Mouse (Mus musculus) adrenal gland, postnatal 14 days (tissue): Measurements from ENCODE around the gene Mtcp1. TPM values are rescaled to one million over a fixed set of nuclear protein-coding genes. Genes with fewer than 3 reads are reported as not detected.

Source experiments
- DNase-seq: peaks from one replicate; pipeline ENCODE4 v3.0.0; 2021; ENCODE audit warnings: mixed read lengths
- long read RNA-seq, 2 experiments: library from polyadenylated mRNA; stranded (forward); transcript quantifications; one replicate each; pipeline ENCODE4 v2.0.0; 2021
- total RNA-seq: library from RNA; stranded (reverse); gene quantifications from 2 replicates; pipeline ENCODE4 v1.2.3, GENCODE M21; 2021

The Mtcp1 gene
- total RNA-seq: 8.1 and 11.8 TPM in 2 replicates
- long read RNA-seq, experiment 1, partial matches to known transcripts: 0 of 2 reads
- long read RNA-seq, experiment 1, other reads (novel, unspliced or antisense): 1 of 2 reads
- long read RNA-seq, experiment 2, partial matches to known transcripts: 0 of 1 reads
- long read RNA-seq, experiment 2, other reads (novel, unspliced or antisense): 0 of 1 reads

- peak; percentile 93 for DNase-seq
Observed at GRCm38 (mm10) chrX:75415936-75416785, at the start of gene Mtcp1, which contains the start of the genes Cmc4 and Brcc3. Gene Mtcp1 (minus strand): TSS chrX:75416588. Gene Cmc4 (minus strand): TSS chrX:75416584. Gene Brcc3 (plus strand): TSS chrX:75416628.

GRCm38 (mm10) chrX:75454597-75454996 lies 38.2 kb upstream of the Mtcp1 start:
- DNase-seq: no peak

- no peak for DNase-seq
Observed at GRCm38 (mm10) chrX:75409711-75410110, 6.7 kb downstream of the Mtcp1 start.

- no peak for DNase-seq
Observed at GRCm38 (mm10) chrX:75403350-75403749, 13.0 kb downstream of the Mtcp1 start.

- DNase-seq: no peak
Observed at GRCm38 (mm10) chrX:75402668-75403067, 13.7 kb downstream of the Mtcp1 start.

GRCm38 (mm10) chrX:75399471-75399870 lies 16.9 kb downstream of the Mtcp1 start:
- no peak for DNase-seq

- DNase-seq: peak; percentile 80
Observed at GRCm38 (mm10) chrX:75382195-75382771, 34.1 kb downstream of the Mtcp1 start, which contains the start of the genes Fundc2 and F8. Gene Fundc2 (plus strand): TSS chrX:75382399. Gene F8 (minus strand): TSS chrX:75382615.

- DNase-seq: no peak
Observed at GRCm38 (mm10) chrX:75381699-75382098, 34.7 kb downstream of the Mtcp1 start.

- DNase-seq: no peak
Observed at GRCm38 (mm10) chrX:75381176-75381575, 35.2 kb downstream of the Mtcp1 start.

- DNase-seq: no peak
Observed at GRCm38 (mm10) chrX:75376815-75377214, 39.6 kb downstream of the Mtcp1 start.

GRCm38 (mm10) chrX:75372666-75373425 lies 43.5 kb downstream of the Mtcp1 start:
- no peak for DNase-seq

- DNase-seq: peak; percentile 59
Observed at GRCm38 (mm10) chrX:75370197-75370596, 46.2 kb downstream of the Mtcp1 start.

Other genes with a start within 250 kb of the Mtcp1 start
- gene Fundc2, start 34.2 kb downstream of the Mtcp1 start, total RNA-seq: 88.6 and 93.1 TPM in 2 replicates
- gene F8, start 34.0 kb downstream of the Mtcp1 start, total RNA-seq: 6.9 and 10.4 TPM in 2 replicates
- 9.1 and 11.4 TPM in 2 replicates for gene Cmc4, start within 50 bp of the Mtcp1 start, total RNA-seq
- gene Brcc3, start within 50 bp of the Mtcp1 start, total RNA-seq: 26.8 and 27.6 TPM in 2 replicates
- 37.6 and 43.7 TPM in 2 replicates for gene Vbp1, start 97.7 kb upstream of the Mtcp1 start, total RNA-seq
- gene Rab39b, start 161.6 kb upstream of the Mtcp1 start, total RNA-seq: 1.5 and 1.6 TPM in 2 replicates